Mouse (Mus musculus): ENCODE data around the gene Unc93a. TPM values are rescaled to one million over a fixed set of nuclear protein-coding genes. Genes with fewer than 3 reads are reported as not detected.
"Not testable (repeated sequence)": the region's sequence is repeated elsewhere in the genome, so short reads cannot be mapped to it uniquely, and the experiment has no call there.

Unc93a gene
- not detected in 2 replicates for polyA plus RNA-seq (2016; fragmentation: Nextera tagmentation; extraction: Ambion mirVana)

GRCm38 (mm10) chr17:13131710-13132109, at the start of gene Unc93a:
Gene Unc93a (minus strand): TSS chr17:13131810.
- not testable (repeated sequence) for H3K4me2 ChIP-seq; H3K4me1 ChIP-seq; H3K9me3 ChIP-seq; H3K4me3 ChIP-seq (replicated peaks); ATAC-seq (ENCODE audit: low FRiP score); H3K27me3 ChIP-seq; H3K27ac ChIP-seq; H3K36me3 ChIP-seq (replicated peaks); H3K9ac ChIP-seq
- 78% methylated on average over 3 of the region's 4 CpGs for WGBS

- H3K27me3 ChIP-seq; H3K4me3 ChIP-seq (replicated peaks); H3K4me1 ChIP-seq; H3K4me2 ChIP-seq; H3K36me3 ChIP-seq (replicated peaks); H3K9ac ChIP-seq; ATAC-seq (ENCODE audit: low FRiP score); H3K27ac ChIP-seq: not testable (repeated sequence)
- peaks cover 39% of the 10 kb centered on the region for H3K9me3 ChIP-seq
- WGBS, result 92% methylated on average over 5 of the region's 5 CpGs
These were observed 48.9 kb upstream of the Unc93a start for GRCm38 (mm10) chr17:13180491-13180890.

GRCm38 (mm10) chr17:13179021-13179420, 47.4 kb upstream of the Unc93a start:
- H3K27me3 ChIP-seq; H3K4me3 ChIP-seq (replicated peaks); H3K36me3 ChIP-seq (replicated peaks); ATAC-seq (ENCODE audit: low FRiP score); H3K4me1 ChIP-seq; H3K4me2 ChIP-seq; H3K9ac ChIP-seq; H3K27ac ChIP-seq: not testable (repeated sequence)
- peaks cover 33% of the 10 kb centered on the region for H3K9me3 ChIP-seq
- 83% methylated on average over 4 of the region's 4 CpGs for WGBS

DNA sequence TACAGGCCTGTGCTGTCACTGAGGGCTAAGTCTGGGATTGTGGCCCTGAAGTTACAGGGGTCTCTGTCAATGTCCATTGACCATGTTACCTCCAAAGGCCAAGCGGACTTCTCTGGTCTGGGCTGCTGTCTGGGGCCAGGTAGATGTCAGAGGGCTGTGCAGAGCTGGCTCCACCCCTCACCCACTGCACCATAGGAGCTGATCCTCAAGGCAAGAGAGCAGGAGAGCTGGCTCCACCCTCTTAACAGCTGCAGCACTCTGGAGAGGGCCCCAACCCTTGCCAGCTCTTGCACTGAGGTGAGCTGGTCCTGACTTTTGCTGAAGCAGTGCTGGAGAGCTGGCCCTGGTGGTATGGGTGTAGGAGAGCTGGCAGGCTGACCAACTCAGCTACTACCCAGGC, 46.2 kb upstream of the Unc93a start:
- 63% methylated on average over 1 of the region's 1 CpGs for WGBS
- peaks cover 27% of the 10 kb centered on the region for H3K9me3 ChIP-seq
- H3K9ac ChIP-seq; H3K4me1 ChIP-seq; H3K4me3 ChIP-seq (replicated peaks); H3K36me3 ChIP-seq (replicated peaks); H3K27ac ChIP-seq; H3K4me2 ChIP-seq; H3K27me3 ChIP-seq; ATAC-seq (ENCODE audit: low FRiP score): not testable (repeated sequence)

DNA sequence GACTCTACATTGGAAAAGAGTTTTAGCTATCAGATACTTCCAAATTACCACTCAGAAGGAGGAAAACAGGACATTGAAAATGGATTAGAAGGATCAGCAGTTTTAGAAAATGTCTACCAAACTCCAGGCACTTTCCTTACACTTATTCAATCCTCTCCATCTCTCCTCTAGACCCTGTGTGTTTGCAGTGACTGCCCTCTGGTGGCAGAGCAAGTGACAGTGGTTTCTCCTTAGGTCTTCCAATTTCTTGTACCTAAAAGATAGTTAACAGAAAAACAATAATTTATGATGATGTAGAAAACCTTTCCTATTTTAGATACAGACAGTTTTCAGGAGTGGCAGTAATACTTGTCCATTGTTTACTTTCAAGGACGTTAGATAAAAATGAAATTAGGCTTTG, 44.0 kb upstream of the Unc93a start:
- H3K4me2 ChIP-seq; ATAC-seq (ENCODE audit: low FRiP score); H3K9ac ChIP-seq; H3K27ac ChIP-seq; H3K4me3 ChIP-seq (replicated peaks); H3K4me1 ChIP-seq; H3K27me3 ChIP-seq; H3K36me3 ChIP-seq (replicated peaks): not testable (repeated sequence)
- H3K9me3 ChIP-seq, result peaks cover 13% of the 10 kb centered on the region
- 33% methylated on average over 1 of the region's 1 CpGs for WGBS

- ATAC-seq (ENCODE audit: low FRiP score); H3K27ac ChIP-seq; H3K36me3 ChIP-seq (replicated peaks); H3K9ac ChIP-seq; H3K4me3 ChIP-seq (replicated peaks); H3K9me3 ChIP-seq; H3K4me2 ChIP-seq; H3K27me3 ChIP-seq; H3K4me1 ChIP-seq: not testable (repeated sequence)
- WGBS, result 73% methylated on average over 2 of the region's 3 CpGs
These were observed 42.4 kb upstream of the Unc93a start for GRCm38 (mm10) chr17:13174029-13174428.

- not testable (repeated sequence) for H3K36me3 ChIP-seq (replicated peaks); H3K9ac ChIP-seq; H3K4me1 ChIP-seq; H3K27ac ChIP-seq; H3K9me3 ChIP-seq; H3K27me3 ChIP-seq; H3K4me3 ChIP-seq (replicated peaks); H3K4me2 ChIP-seq; ATAC-seq (ENCODE audit: low FRiP score)
- WGBS, result 82% methylated on average over 6 of the region's 6 CpGs
These were observed 42.0 kb upstream of the Unc93a start for GRCm38 (mm10) chr17:13173578-13173977.

DNA sequence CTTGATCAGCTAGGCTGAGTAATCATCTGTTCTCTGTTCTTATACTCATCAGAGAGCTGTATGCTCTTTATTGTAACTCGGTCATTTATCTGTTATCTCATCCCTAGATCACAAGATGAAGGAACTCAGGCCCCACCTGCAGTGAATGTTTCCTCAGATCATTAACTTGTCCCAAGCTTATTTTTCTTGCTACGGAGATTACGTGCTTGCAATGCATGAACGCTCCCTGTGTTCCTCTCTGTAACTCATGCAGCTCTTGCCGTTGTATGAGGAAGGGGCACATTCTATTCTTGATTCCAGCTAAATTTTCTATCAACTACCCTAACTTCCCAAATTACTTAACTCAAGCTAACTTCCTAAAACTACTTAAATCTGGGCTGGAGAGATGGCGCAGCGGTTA, 14.5 kb upstream of the Unc93a start:
- H3K27ac ChIP-seq; H3K4me1 ChIP-seq; H3K9ac ChIP-seq; ATAC-seq (ENCODE audit: low FRiP score); H3K9me3 ChIP-seq; H3K27me3 ChIP-seq; H3K36me3 ChIP-seq (replicated peaks); H3K4me3 ChIP-seq (replicated peaks); H3K4me2 ChIP-seq: not testable (repeated sequence)
- WGBS, result 91% methylated on average over 7 of the region's 7 CpGs

DNA sequence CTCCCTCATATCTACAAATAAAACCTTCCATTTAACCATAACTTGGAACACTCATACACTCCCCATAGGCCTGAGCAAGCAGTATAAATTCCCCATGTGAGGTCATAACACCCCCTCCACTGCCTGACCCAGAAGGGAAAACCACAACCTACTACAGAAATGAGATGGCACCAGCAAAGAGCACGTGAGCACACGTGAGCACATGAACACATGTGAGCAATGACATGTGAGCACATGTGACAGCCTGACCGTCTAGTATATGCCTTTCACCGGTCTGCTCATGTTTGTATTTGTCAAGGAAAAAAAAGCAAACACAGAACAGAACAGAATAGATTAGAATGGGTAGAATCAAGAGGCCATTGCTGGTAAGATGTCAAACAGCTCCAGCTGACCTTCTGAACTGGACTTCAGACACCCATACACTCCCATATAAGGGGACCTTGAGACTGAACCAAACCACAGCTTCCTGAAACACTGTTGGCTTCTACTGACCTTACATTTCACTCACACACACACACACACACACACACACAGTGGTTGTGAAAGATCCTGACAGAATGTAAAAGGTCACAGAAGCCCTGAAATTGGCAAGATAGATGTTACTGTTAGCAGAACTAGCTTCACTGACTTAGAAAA, 13.1 kb upstream of the Unc93a start:
- H3K27me3 ChIP-seq; H3K4me3 ChIP-seq (replicated peaks); H3K9me3 ChIP-seq; H3K4me2 ChIP-seq; H3K4me1 ChIP-seq; H3K27ac ChIP-seq; H3K36me3 ChIP-seq (replicated peaks); H3K9ac ChIP-seq; ATAC-seq (ENCODE audit: low FRiP score): not testable (repeated sequence)
- 90% methylated on average over 4 of the region's 4 CpGs for WGBS

- ATAC-seq (ENCODE audit: low FRiP score); H3K4me2 ChIP-seq; H3K27ac ChIP-seq; H3K4me3 ChIP-seq (replicated peaks); H3K4me1 ChIP-seq; H3K36me3 ChIP-seq (replicated peaks); H3K9ac ChIP-seq; H3K27me3 ChIP-seq; H3K9me3 ChIP-seq: not testable (repeated sequence)
- no CpG with 5 or more reads among the region's 2 CpGs for WGBS
These were observed 11.1 kb upstream of the Unc93a start for GRCm38 (mm10) chr17:13142665-13143064.

- not testable (repeated sequence) for H3K9me3 ChIP-seq; ATAC-seq (ENCODE audit: low FRiP score); H3K36me3 ChIP-seq (replicated peaks); H3K4me2 ChIP-seq; H3K4me3 ChIP-seq (replicated peaks); H3K9ac ChIP-seq; H3K4me1 ChIP-seq; H3K27me3 ChIP-seq; H3K27ac ChIP-seq
- 95% methylated on average over 2 of the region's 6 CpGs for WGBS
These were observed 3.7 kb upstream of the Unc93a start for GRCm38 (mm10) chr17:13135356-13135755.

DNA sequence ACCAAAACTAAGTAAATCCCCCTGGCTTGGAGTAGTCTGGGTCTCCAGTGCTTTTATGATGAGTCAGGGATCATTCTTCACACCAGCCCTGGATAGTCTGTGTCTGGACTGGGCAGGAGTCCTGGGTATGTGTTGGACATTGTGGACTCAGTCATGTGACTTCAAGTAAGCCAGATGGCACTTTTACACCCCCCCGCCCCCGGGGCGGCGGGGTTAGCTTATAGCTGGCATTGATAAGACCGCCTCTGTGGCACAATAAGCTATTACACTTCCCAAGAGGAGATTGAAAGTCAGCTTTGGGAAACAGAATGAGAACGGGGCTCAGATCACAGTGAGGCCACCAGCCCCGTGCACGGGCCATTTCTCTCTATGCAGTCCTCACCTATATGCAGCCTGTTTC, 742 bp upstream of the Unc93a start:
- H3K4me1 ChIP-seq; ATAC-seq (ENCODE audit: low FRiP score); H3K4me2 ChIP-seq; H3K9ac ChIP-seq; H3K9me3 ChIP-seq; H3K27ac ChIP-seq; H3K4me3 ChIP-seq (replicated peaks); H3K27me3 ChIP-seq; H3K36me3 ChIP-seq (replicated peaks): not testable (repeated sequence)
- 73% methylated on average over 8 of the region's 8 CpGs for WGBS

DNA sequence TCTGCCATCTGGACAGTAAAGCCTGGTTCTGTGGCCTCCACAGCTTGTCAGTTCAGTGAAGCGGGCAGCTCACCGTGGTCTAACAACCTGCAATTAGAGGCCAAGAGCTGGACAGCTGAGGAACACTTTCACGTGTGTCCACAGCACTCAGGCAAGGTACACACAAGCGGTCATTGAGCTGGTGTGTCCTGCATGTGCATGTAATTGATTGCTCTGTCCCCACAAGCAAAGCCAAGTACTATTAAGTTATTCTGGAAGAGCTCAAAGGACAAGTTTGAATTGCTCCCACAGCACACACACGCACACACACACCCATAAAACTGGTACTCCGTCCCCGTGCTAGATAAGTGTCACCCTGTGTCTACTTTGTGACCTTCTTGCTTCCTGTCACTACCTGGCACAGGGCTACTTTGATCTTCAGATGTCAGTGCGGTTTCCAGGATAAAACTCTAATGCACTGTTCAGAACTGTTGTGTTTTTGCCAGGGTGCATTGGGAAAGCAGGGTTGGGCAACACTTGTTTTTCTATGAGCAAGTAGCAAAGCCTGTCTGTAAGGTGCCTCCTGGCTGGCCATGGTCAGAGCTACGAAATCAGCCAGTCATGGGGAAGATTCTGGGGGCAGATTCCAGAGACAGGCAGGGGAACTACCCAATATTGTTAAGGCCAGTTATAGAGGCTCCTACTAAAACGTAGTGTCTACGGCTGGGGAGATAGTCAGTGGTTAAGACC, 1.7 kb downstream of the Unc93a start:
- H3K4me2 ChIP-seq; H3K4me3 ChIP-seq (replicated peaks); ATAC-seq (ENCODE audit: low FRiP score); H3K27me3 ChIP-seq; H3K4me1 ChIP-seq; H3K9me3 ChIP-seq; H3K36me3 ChIP-seq (replicated peaks); H3K27ac ChIP-seq; H3K9ac ChIP-seq: not testable (repeated sequence)
- 85% methylated on average over 9 of the region's 11 CpGs for WGBS
